Mouse (Mus musculus) brown adipose tissue, adult 24 weeks (tissue): ENCODE measurements around the gene Mfsd4a. TPM values are rescaled to one million over a fixed set of nuclear protein-coding genes. Genes with fewer than 3 reads are reported as not detected.
A peak's percentile ranks its signal among the peaks of the same experiment; 100 is the strongest.

Experiments
- H3K27ac ChIP-seq: fragments of 200-500 bp; replicated peaks from 2 replicates; pipeline ENCODE4 v1.5.1; 2012; ENCODE audit warnings: low read depth, mild to moderate bottlenecking, low read length
- H3K4me1 ChIP-seq: fragments of 200-500 bp; 2 replicates; pipeline ENCODE4 v1.6.1; 2012; ENCODE audit warnings: low read length, mixed read lengths; ENCODE audit not compliant: control insufficient read depth, insufficient read depth, insufficient read length
- H3K4me3 ChIP-seq: fragments of 200-500 bp; 2 replicates; pipeline ENCODE4 v1.5.1; 2012; ENCODE audit warnings: low read depth, mild to moderate bottlenecking, low read length, moderate library complexity; ENCODE audit not compliant: insufficient read depth
- polyA plus RNA-seq: library from polyadenylated mRNA; stranded (reverse); fragments of >200 nt; gene quantifications from 2 replicates; pipeline ENCODE4 v1.2.4, GENCODE M21; 2012; ENCODE audit not compliant: missing spikeins, insufficient read depth, insufficient read length

Gene Mfsd4a
- polyA plus RNA-seq, 1 experiment, result 0.44 TPM

DNA sequence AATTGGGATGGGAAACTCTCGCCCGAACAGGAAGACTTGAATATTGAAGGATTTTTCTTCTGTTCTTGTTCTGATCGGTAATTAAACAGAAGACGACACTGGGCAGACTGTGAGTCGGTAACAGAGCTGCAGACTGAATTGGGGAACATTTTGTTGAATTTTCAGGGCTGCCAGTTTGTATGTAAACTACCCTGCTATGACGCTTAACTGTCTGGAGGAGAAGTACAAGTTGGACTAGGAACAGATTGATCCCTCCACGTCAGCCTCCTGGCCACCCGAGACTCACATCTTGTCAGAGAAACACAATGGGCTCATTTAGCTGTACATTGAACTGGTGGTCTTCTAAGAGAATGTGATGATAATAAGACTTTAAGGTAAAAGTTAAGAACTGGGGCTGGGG, 55.0 kb downstream of the Mfsd4a start:
- H3K4me1 ChIP-seq, result peaks cover 22% of the 10 kb centered on the region
- H3K4me3 ChIP-seq, result no peak overlapping the region
- peak overlapping the region; percentile 46 for H3K27ac ChIP-seq

DNA sequence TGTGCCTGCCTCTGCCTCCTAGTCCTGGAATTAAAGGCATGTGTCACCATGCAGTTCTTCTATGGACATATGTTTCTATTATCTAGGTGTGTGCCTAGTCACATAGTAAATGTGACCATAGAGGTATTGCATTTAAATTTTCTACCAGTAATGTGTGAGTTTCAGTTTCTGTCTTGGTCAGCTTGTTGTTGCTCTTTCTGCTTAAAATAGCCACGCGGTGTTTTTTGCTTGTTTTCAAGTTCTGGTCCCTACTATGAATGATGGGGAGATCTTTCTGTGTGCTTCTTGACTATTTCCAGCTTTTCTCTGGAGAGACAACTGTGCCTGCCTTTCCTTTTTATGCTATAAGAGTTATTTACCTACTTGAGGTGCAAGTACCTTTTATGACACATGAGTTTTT, 56.1 kb downstream of the Mfsd4a start:
- Histone ChIP-seq H3K4me1 (peaks cover 22% of the 10 kb centered on the region), H3K27ac (no peak overlapping the region), H3K4me3 (no peak overlapping the region)

DNA sequence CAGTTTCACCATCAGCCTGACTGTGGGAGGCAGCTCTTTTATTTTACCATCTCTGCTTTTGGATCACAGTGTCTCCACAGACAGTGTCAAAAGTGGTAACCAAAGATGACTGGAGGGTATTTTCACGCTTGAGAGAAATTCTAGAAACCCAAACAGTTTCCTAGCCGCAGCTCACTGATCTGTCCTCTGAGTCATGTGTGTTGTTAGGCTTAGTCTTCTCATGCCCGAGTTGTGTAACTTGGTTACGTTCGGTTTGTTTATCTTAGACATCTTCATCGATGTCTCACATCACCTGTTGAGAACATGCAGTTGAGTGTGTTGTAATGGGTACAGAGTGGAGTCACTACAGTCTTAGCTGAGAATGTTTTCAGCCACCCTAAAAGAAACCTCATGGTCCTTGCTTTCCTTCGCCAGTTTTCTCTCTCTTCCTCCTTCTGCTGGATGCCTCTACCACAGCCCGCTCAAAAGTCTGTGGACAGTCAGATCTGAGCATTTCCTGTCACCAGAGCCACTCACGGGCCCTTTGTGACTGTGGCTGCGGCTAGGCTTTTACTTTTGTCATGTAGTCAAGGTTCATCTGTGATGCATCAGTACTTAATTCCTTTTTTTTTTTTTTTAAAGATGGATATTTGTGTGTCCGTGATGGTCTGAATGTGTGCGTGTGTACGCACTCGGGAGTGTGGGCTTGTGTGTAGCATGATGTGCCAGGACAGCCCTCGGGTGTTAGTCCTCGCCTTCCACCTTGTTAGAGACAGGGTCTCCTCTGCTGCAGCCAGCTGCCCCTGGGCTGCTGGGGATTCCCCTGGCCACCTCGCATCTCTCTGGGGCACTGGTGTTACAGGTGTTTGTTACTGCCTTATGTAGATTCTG, 57.0 kb downstream of the Mfsd4a start:
- Histone ChIP-seq H3K27ac (peak overlapping the region; percentile 41), H3K4me1 (peaks cover 29% of the 10 kb centered on the region), H3K4me3 (peak overlapping the region; percentile 30)

GRCm38 (mm10) chr1:132008881-132009644, 58.8 kb downstream of the Mfsd4a start:
- Histone ChIP-seq H3K27ac (peak overlapping the region; percentile 96), H3K4me3 (peak overlapping the region; percentile 92), H3K4me1 (peaks cover 32% of the 10 kb centered on the region)

GRCm38 (mm10) chr1:132007828-132008827, 59.7 kb downstream of the Mfsd4a start:
- H3K4me1 ChIP-seq, result peaks cover 36% of the 10 kb centered on the region
- peak overlapping the region; percentile 92 for H3K4me3 ChIP-seq
- peak overlapping the region; percentile 99 for H3K27ac ChIP-seq

- Histone ChIP-seq H3K27ac (peak within 1 kb of the TSS; percentile 99), H3K4me3 (peak within 1 kb of the TSS; percentile 92), H3K4me1 (peaks cover 30% of the 10 kb centered on the region)
Measured at GRCm38 (mm10) chr1:132007282-132007815, 60.5 kb downstream of the Mfsd4a start, which contains the start of gene Elk4. Gene Elk4, plus strand, starts transcription at chr1:132007607.

GRCm38 (mm10) chr1:132006721-132007120, 61.1 kb downstream of the Mfsd4a start:
- Histone ChIP-seq H3K27ac (peak overlapping the region; percentile 99), H3K4me1 (peaks cover 27% of the 10 kb centered on the region), H3K4me3 (peak overlapping the region; percentile 92; the same call in 1 of the 2 replicates)

GRCm38 (mm10) chr1:132006046-132006445, 61.8 kb downstream of the Mfsd4a start:
- Histone ChIP-seq H3K27ac (peak overlapping the region; percentile 24; the same call in 1 of the 2 replicates), H3K4me3 (no peak overlapping the region), H3K4me1 (peaks cover 22% of the 10 kb centered on the region)

GRCm38 (mm10) chr1:132005466-132005865, 62.4 kb downstream of the Mfsd4a start:
- no peak overlapping the region for H3K4me3 ChIP-seq
- peak overlapping the region; percentile 19; the same call in 1 of the 2 replicates for H3K27ac ChIP-seq
- H3K4me1 ChIP-seq, result peaks cover 21% of the 10 kb centered on the region

GRCm38 (mm10) chr1:132004574-132005180, 63.2 kb downstream of the Mfsd4a start:
- no peak overlapping the region for H3K4me3 ChIP-seq
- H3K4me1 ChIP-seq, result peaks cover 17% of the 10 kb centered on the region
- peak overlapping the region; percentile 77 for H3K27ac ChIP-seq

DNA sequence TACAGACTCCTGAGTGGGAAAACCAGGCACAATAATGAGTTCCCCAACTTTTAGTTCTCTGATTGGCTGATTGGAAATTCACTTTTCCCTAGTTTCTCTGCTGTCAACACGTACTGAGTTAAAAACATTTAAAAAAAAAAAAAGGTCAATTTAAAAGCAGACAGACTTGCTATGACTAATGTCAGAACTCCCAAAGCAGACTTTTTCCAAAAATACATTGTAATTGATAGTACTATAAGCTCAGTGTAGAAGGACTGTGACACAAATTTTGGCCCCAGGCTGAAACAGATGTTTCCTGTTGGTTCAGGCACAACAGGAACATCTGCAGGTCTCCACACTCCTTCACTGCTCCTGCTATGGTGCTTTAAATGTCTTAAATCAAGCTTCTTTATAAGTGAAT, 64.0 kb downstream of the Mfsd4a start:
- peaks cover 17% of the 10 kb centered on the region for H3K4me1 ChIP-seq
- peak overlapping the region; percentile 77 for H3K27ac ChIP-seq
- H3K4me3 ChIP-seq, result no peak overlapping the region

DNA sequence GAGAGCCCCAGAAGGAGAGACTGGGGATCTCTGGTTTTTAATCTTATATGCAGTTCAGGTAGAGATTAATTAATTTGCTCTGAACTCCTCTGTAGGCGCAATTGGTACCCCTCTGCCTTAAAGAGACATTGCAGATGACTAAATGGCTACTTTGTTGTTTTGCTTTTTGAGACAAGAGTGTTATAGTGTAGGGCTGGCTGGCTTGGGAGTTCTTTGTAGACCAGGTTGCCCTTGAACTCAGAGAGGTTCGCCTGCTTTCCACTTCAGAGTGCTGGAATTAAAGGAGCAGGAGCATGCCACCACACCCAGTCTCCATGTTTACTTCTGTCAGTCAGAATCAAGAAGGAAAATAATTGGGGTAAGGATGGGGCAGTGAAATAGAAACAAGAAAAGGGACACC, 64.8 kb downstream of the Mfsd4a start:
- Histone ChIP-seq H3K4me3 (no peak overlapping the region), H3K4me1 (peaks cover 17% of the 10 kb centered on the region), H3K27ac (peak overlapping the region; percentile 71)

DNA sequence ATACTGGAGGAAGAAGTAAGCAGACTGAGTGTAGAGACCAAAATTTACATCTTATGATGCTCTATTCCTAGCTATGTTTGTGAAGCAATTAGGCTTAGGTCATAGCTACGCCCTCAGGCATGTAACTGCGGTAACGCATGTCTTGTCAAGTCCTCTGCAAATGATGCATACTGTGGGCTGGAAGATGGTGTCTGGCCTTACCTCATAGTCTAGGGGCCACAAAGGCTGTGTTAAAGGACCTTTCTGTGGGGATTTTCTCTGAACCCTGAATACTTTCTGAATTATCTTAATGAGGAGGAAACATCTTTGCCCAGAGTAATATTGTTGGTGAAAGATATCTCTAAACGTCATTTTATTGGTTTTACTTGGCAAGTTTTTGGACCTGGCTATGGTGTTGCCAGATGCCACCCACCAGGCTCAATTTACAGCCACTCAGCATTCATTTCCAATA, 66.0 kb downstream of the Mfsd4a start:
- Histone ChIP-seq H3K4me3 (no peak overlapping the region), H3K27ac (no peak overlapping the region), H3K4me1 (peaks cover 17% of the 10 kb centered on the region)

GRCm38 (mm10) chr1:132000506-132000905, 67.4 kb downstream of the Mfsd4a start:
- no peak overlapping the region for H3K4me3 ChIP-seq
- peaks cover 8% of the 10 kb centered on the region for H3K4me1 ChIP-seq
- no peak overlapping the region for H3K27ac ChIP-seq
